Mouse (Mus musculus): ENCODE data around the gene Npw. TPM values are rescaled to one million over a fixed set of nuclear protein-coding genes. Genes with fewer than 3 reads are reported as not detected.

Npw gene
- total RNA-seq, 1 experiment from 2014 or later = not detected

GRCm38 (mm10) chr17:24632813-24633449, 25.3 kb downstream of the Npw start:
- no peak for ATAC-seq (replicated peaks in 1 of 2; ENCODE audit: insufficient read depth in 1 of 2, low FRiP score in 2 of 2, low TSS enrichment in 1 of 2, low read depth in 1 of 2, poor library complexity in 2 of 2, severe bottlenecking in 2 of 2)

- peak; percentile 75 to 92 for ATAC-seq (replicated peaks in 1 of 2; ENCODE audit: insufficient read depth in 1 of 2, low FRiP score in 2 of 2, low TSS enrichment in 1 of 2, low read depth in 1 of 2, poor library complexity in 2 of 2, severe bottlenecking in 2 of 2)
Observed at GRCm38 (mm10) chr17:24632167-24632812, 26.0 kb downstream of the Npw start, which contains the start of the genes Tsc2 and Nthl1. Gene Tsc2 (minus strand): TSS chr17:24632630. Gene Nthl1 (plus strand): TSS chr17:24632680.

GRCm38 (mm10) chr17:24630072-24630471, 28.2 kb downstream of the Npw start:
- ATAC-seq (replicated peaks in 1 of 2; ENCODE audit: insufficient read depth in 1 of 2, low FRiP score in 2 of 2, low TSS enrichment in 1 of 2, low read depth in 1 of 2, poor library complexity in 2 of 2, severe bottlenecking in 2 of 2) = no peak

GRCm38 (mm10) chr17:24628646-24629045, 29.6 kb downstream of the Npw start:
- ATAC-seq (replicated peaks in 1 of 2; ENCODE audit: insufficient read depth in 1 of 2, low FRiP score in 2 of 2, low TSS enrichment in 1 of 2, low read depth in 1 of 2, poor library complexity in 2 of 2, severe bottlenecking in 2 of 2) = peak; percentile 51 to 66; a peak in 3 of 4 replicates

GRCm38 (mm10) chr17:24625472-24625871, 32.8 kb downstream of the Npw start:
- ATAC-seq (replicated peaks in 1 of 2; ENCODE audit: insufficient read depth in 1 of 2, low FRiP score in 2 of 2, low TSS enrichment in 1 of 2, low read depth in 1 of 2, poor library complexity in 2 of 2, severe bottlenecking in 2 of 2) = no peak

- peak; percentile 72 to 82 for ATAC-seq (replicated peaks in 1 of 2; ENCODE audit: insufficient read depth in 1 of 2, low FRiP score in 2 of 2, low TSS enrichment in 1 of 2, low read depth in 1 of 2, poor library complexity in 2 of 2, severe bottlenecking in 2 of 2)
Observed at GRCm38 (mm10) chr17:24617561-24618194, 40.6 kb downstream of the Npw start.

GRCm38 (mm10) chr17:24610711-24611110, 47.5 kb downstream of the Npw start:
- ATAC-seq (replicated peaks in 1 of 2; ENCODE audit: insufficient read depth in 1 of 2, low FRiP score in 2 of 2, low TSS enrichment in 1 of 2, low read depth in 1 of 2, poor library complexity in 2 of 2, severe bottlenecking in 2 of 2) = peak; percentile 59 to 63; a peak in 3 of 4 replicates

GRCm38 (mm10) chr17:24608874-24609273, 49.4 kb downstream of the Npw start:
- ATAC-seq (replicated peaks in 1 of 2; ENCODE audit: insufficient read depth in 1 of 2, low FRiP score in 2 of 2, low TSS enrichment in 1 of 2, low read depth in 1 of 2, poor library complexity in 2 of 2, severe bottlenecking in 2 of 2) = peak in 1 of 2 experiments; percentile 30; a peak in 1 of 4 replicates

- ATAC-seq (replicated peaks in 1 of 2; ENCODE audit: insufficient read depth in 1 of 2, low FRiP score in 2 of 2, low TSS enrichment in 1 of 2, low read depth in 1 of 2, poor library complexity in 2 of 2, severe bottlenecking in 2 of 2) = no peak
Observed at GRCm38 (mm10) chr17:24608370-24608769, 49.9 kb downstream of the Npw start.

Other genes with a start within 250 kb of the Npw start
- 160 and 256 TPM in 2 replicates for gene Rnps1, start 243.9 kb downstream of the Npw start, total RNA-seq (2017)
- 21.2 and 30.8 TPM in 2 replicates for gene Eci1, start 231.8 kb downstream of the Npw start, total RNA-seq (2017)
- gene Dnase1l2, start 215.4 kb downstream of the Npw start, total RNA-seq (2017) = 2.7 TPM in 1 of 2 replicates, not detected in the other
- 12.1 and 22.6 TPM in 2 replicates for gene E4f1, start 188.1 kb downstream of the Npw start, total RNA-seq (2017)
- 12.9 and 13.3 TPM in 2 replicates for gene Pgp, start 188.1 kb downstream of the Npw start, total RNA-seq (2017)
- gene Bricd5, start 184.6 kb downstream of the Npw start, total RNA-seq (2017) = 1.2 TPM in 1 of 2 replicates, not detected in the other
- 9.2 and 31.8 TPM in 2 replicates for gene Mlst8, start 179.4 kb downstream of the Npw start, total RNA-seq (2017)
- not detected in 2 replicates for gene Caskin1, start 169.9 kb downstream of the Npw start, total RNA-seq (2017)
- gene Traf7, start 130.5 kb downstream of the Npw start, total RNA-seq (2017) = 72.9 and 85.6 TPM in 2 replicates
- gene Rab26, start 124.2 kb downstream of the Npw start, total RNA-seq (2017) = 1.4 TPM in 1 of 2 replicates, not detected in the other
- gene Pkd1, start 108.6 kb downstream of the Npw start, total RNA-seq (2017) = 13.3 and 17.9 TPM in 2 replicates
- 25.1 and 59.3 TPM in 2 replicates for gene Tsc2, start 25.8 kb downstream of the Npw start, total RNA-seq (2017)
- 11.1 and 14.5 TPM in 2 replicates for gene Nthl1, start 25.8 kb downstream of the Npw start, total RNA-seq (2017)
- gene Slc9a3r2, start 8.1 kb downstream of the Npw start, total RNA-seq (2017) = 2.2 and 4.7 TPM in 2 replicates
- 19.7 and 22.8 TPM in 2 replicates for gene Zfp598, start 11.2 kb upstream of the Npw start, total RNA-seq (2017)
- 0.25 TPM in 1 of 2 replicates, not detected in the other for gene Syngr3, start 31.5 kb upstream of the Npw start, total RNA-seq (2017)
- 29.3 and 45.5 TPM in 2 replicates for gene Gfer, start 37.7 kb upstream of the Npw start, total RNA-seq (2017)
- gene Noxo1, start 37.8 kb upstream of the Npw start, total RNA-seq (2017) = 1.2 and 2.8 TPM in 2 replicates
- 24.0 and 29.7 TPM in 2 replicates for gene Tbl3, start 49.2 kb upstream of the Npw start, total RNA-seq (2017)
- not detected in 2 replicates for gene Rnf151, start 59.6 kb upstream of the Npw start, total RNA-seq (2017)
- 1,140 and 1,689 TPM in 2 replicates for gene Rps2, start 59.7 kb upstream of the Npw start, total RNA-seq (2017)
- gene Ndufb10, start 66.0 kb upstream of the Npw start, total RNA-seq (2017) = 164 and 207 TPM in 2 replicates
- not detected in 2 replicates for gene Rpl3l, start 69.4 kb upstream of the Npw start, total RNA-seq (2017)
- gene Msrb1, start 78.2 kb upstream of the Npw start, total RNA-seq (2017) = 33.6 and 69.4 TPM in 2 replicates
- gene Hs3st6, start 94.5 kb upstream of the Npw start, total RNA-seq (2017) = not detected in 2 replicates
- 0.44 TPM in 1 of 2 replicates, not detected in the other for gene Meiob, start 145.8 kb upstream of the Npw start, total RNA-seq (2017)
- gene Hagh, start 181.7 kb upstream of the Npw start, total RNA-seq (2017) = 24.5 and 24.6 TPM in 2 replicates
- gene Fahd1, start 191.9 kb upstream of the Npw start, total RNA-seq (2017) = 15.0 and 19.6 TPM in 2 replicates
- gene Igfals, start 207.5 kb upstream of the Npw start, total RNA-seq (2017) = not detected in 2 replicates
- gene Nubp2, start 227.9 kb upstream of the Npw start, total RNA-seq (2017) = 27.9 and 33.1 TPM in 2 replicates
- 6.0 and 12.9 TPM in 2 replicates for gene Spsb3, start 228.2 kb upstream of the Npw start, total RNA-seq (2017)
- gene Eme2, start 236.6 kb upstream of the Npw start, total RNA-seq (2017) = 13.7 and 27.3 TPM in 2 replicates
- 23.1 and 25.8 TPM in 2 replicates for gene Mrps34, start 236.7 kb upstream of the Npw start, total RNA-seq (2017)
- gene Nme3, start 238.0 kb upstream of the Npw start, total RNA-seq (2017) = 22.5 and 44.1 TPM in 2 replicates

Measured in hematopoietic stem cell, adult 5-6 weeks (primary cell).